Mouse (Mus musculus) spleen, adult 2 months (tissue): ENCODE results near the gene Tmem170b.

ENCODE experiments used
- CTCF ChIP-seq: fragments of 200-500 bp; IDR thresholded peaks from 2 replicates; pipeline ENCODE4 v1.5.1; 2011; ENCODE audit warnings: mild to moderate bottlenecking, inconsistent platforms; ENCODE audit not compliant: insufficient read depth, insufficient read length, insufficient replicate concordance; ENCODE audit errors: extremely low read depth
- POLR2A ChIP-seq: fragments of 200-500 bp; IDR thresholded peaks from 2 replicates; pipeline ENCODE4 v1.6.1; 2011; ENCODE audit warnings: low read depth, low read length, inconsistent platforms

GRCm38 (mm10) chr13:41603921-41604466 lies 1.7 kb upstream of the Tmem170b start:
- no peak for TF ChIP-seq CTCF
- no peak for TF ChIP-seq POLR2A
